Mouse (Mus musculus) liver, embryonic 16.5 days (tissue): Measurements from ENCODE around the gene Gm10271. TPM values are rescaled to one million over a fixed set of nuclear protein-coding genes. Genes with fewer than 3 reads are reported as not detected.

Experiments
- ATAC-seq: fragments of 200-750 bp; cut with Nextera tagmentation; 2 replicates; pipeline ENCODE4 v1.8.0; 2017; ENCODE audit warnings: low read depth, mild to moderate bottlenecking, moderate number of reproducible peaks, moderate library complexity
- H3K27ac ChIP-seq: fragments of 300-500 bp; sonication (generic); 2 replicates; pipeline ENCODE4 v1.5.1; 2014; ENCODE audit warnings: mild to moderate bottlenecking, low read length
- H3K27me3 ChIP-seq: fragments of 300-500 bp; sonication (generic); 2 replicates; pipeline ENCODE4 v1.6.1; 2014; ENCODE audit warnings: low read depth, low read length, mixed read lengths; ENCODE audit not compliant: control insufficient read depth, insufficient read depth
- H3K36me3 ChIP-seq: fragments of 300-500 bp; sonication (generic); 2 replicates; pipeline ENCODE4 v1.6.1; 2014; ENCODE audit warnings: mild to moderate bottlenecking; ENCODE audit not compliant: control insufficient read depth, insufficient read depth
- H3K4me1 ChIP-seq: fragments of 300-500 bp; sonication (generic); 2 replicates; pipeline ENCODE4 v1.6.1; 2014; ENCODE audit warnings: low read depth, low read length, mixed read lengths; ENCODE audit not compliant: control insufficient read depth
- H3K4me2 ChIP-seq: fragments of 300-500 bp; sonication (generic); 2 replicates; pipeline ENCODE4 v1.6.1; 2014; ENCODE audit warnings: low read depth, low read length, mixed read lengths
- H3K4me3 ChIP-seq: fragments of 300-500 bp; sonication (generic); 2 replicates; pipeline ENCODE4 v1.5.1; 2014; ENCODE audit warnings: low read depth, mild to moderate bottlenecking, low read length
- H3K9ac ChIP-seq: fragments of 300-500 bp; sonication (generic); 2 replicates; pipeline ENCODE4 v1.6.1; 2014; ENCODE audit warnings: low read depth, low read length
- H3K9me3 ChIP-seq: fragments of 300-500 bp; sonication (generic); replicated peaks from 2 replicates; pipeline ENCODE4 v1.6.1; 2016; ENCODE audit warnings: low read length; ENCODE audit not compliant: control insufficient read depth
- WGBS: fragments of 180-500 bp; shearing (Covaris S2); extraction: QIAGEN DNeasy Blood & Tissue Kit; methylation state at CpG from one replicate; pipeline ENCODE4 v1.1.7; 2014; ENCODE audit not compliant: insufficient replicate concordance; 5-methylcytosine and 5-hydroxymethylcytosine counted together
- polyA plus RNA-seq: library from polyadenylated mRNA; unstranded; fragments of >200 nt; fragmentation: Nextera tagmentation; extraction: Ambion mirVana; gene quantifications from 2 replicates; pipeline ENCODE4 v1.2.1, GENCODE M21; 2015

The Gm10271 gene
- polyA plus RNA-seq, 1 experiment from 2014 or later: not detected

DNA sequence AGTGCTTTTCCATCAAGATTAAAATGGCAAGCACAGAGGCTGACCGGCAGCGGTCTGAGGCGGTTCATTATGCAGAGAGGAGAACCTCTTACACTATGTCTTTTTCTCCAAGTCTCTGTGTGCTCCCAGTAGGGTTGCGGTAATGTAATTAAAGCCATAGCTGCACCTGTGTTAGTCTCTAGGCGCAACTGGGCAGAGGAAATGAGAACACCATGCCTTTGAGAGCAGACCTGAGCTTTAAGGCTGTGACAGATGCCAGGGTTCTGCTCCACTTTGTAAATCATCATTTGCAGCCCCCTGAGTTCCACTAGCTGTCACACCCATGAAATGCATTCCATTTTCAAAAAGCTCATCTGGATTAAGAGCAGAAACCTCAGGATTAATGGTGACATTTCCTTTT is 32.3 kb upstream of the Gm10271 start:
- Histone ChIP-seq H3K4me1 (no peaks in the 10 kb centered on the region), H3K36me3 (no peaks in the 10 kb centered on the region), H3K4me3 (no peak overlapping the region), H3K9ac (no peak overlapping the region), H3K9me3 (no peaks in the 10 kb centered on the region), H3K4me2 (no peak overlapping the region), H3K27ac (no peak overlapping the region), H3K27me3 (no peaks in the 10 kb centered on the region)
- 81% methylated on average over 5 of the region's 5 CpGs for WGBS
- ATAC-seq: no peak

- Histone ChIP-seq H3K4me1 (no peaks in the 10 kb centered on the region), H3K4me2 (no peak overlapping the region), H3K9ac (no peak overlapping the region), H3K27ac (no peak overlapping the region), H3K36me3 (no peaks in the 10 kb centered on the region), H3K9me3 (no peaks in the 10 kb centered on the region), H3K27me3 (no peaks in the 10 kb centered on the region), H3K4me3 (no peak overlapping the region)
- no peak for ATAC-seq
- WGBS: 58% methylated on average over 12 of the region's 12 CpGs
These were observed 28.6 kb upstream of the Gm10271 start for GRCm38 (mm10) chr10:117000975-117001374.

DNA sequence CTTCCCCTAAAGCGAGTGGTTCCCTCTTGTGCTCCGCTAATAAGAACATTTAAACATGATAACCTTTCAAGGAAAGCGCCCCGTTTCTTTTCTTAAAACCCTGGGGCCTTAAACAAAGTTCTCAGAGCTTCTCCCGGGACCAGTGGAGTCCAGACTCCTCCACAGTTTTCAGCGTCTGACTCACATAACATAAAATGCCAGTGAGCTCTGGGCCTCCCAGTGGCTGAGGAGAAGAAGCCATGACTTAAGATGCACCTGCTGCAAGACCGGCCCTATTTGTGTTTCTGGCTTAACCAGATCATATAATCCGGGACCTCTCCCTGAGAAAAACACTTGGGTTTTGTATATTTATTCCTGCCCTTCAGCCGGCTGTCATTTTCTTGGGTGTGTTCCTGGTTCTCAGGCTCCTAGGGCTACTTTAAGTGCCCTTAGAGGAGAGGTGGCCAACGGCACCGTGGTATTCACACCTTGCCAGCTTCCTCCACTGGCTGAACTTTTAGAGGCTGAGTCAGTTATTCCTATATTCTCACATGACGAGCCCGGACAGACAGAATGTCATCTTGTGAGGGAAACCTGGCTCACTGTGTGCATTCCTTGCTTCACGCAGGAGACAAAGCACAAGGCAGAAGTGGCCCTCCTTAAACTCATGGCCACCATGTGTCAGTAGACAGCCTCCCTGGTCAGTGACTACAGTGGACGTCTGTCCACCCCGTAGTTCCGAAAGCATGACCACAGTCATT is 26.5 kb upstream of the Gm10271 start:
- Histone ChIP-seq H3K9me3 (no peaks in the 10 kb centered on the region), H3K27me3 (no peaks in the 10 kb centered on the region), H3K4me3 (no peak overlapping the region), H3K27ac (no peak overlapping the region), H3K4me2 (no peak overlapping the region), H3K9ac (no peak overlapping the region), H3K36me3 (no peaks in the 10 kb centered on the region), H3K4me1 (no peaks in the 10 kb centered on the region)
- ATAC-seq: no peak
- WGBS: 70% methylated on average over 17 of the region's 17 CpGs

- no peaks in the 10 kb centered on the region for H3K9me3 ChIP-seq
- no peaks in the 10 kb centered on the region for H3K4me1 ChIP-seq
- H3K9ac ChIP-seq: no peak overlapping the region
- H3K4me3 ChIP-seq: no peak overlapping the region
- H3K4me2 ChIP-seq: no peak overlapping the region
- H3K27ac ChIP-seq: no peak overlapping the region
- ATAC-seq: no peak
- 17% methylated on average over 6 of the region's 6 CpGs for WGBS
- H3K27me3 ChIP-seq: no peaks in the 10 kb centered on the region
- H3K36me3 ChIP-seq: no peaks in the 10 kb centered on the region
These were observed 23.8 kb upstream of the Gm10271 start for GRCm38 (mm10) chr10:116996236-116996600.

- H3K9ac ChIP-seq: no peak overlapping the region
- H3K4me2 ChIP-seq: no peak overlapping the region
- H3K9me3 ChIP-seq: no peaks in the 10 kb centered on the region
- no peaks in the 10 kb centered on the region for H3K4me1 ChIP-seq
- WGBS: 36% methylated on average over 6 of the region's 6 CpGs
- H3K27ac ChIP-seq: no peak overlapping the region
- no peaks in the 10 kb centered on the region for H3K27me3 ChIP-seq
- ATAC-seq: no peak
- H3K4me3 ChIP-seq: no peak overlapping the region
- H3K36me3 ChIP-seq: no peaks in the 10 kb centered on the region
These were observed 23.3 kb upstream of the Gm10271 start for GRCm38 (mm10) chr10:116995584-116996235.

- Histone ChIP-seq H3K9me3 (no peaks in the 10 kb centered on the region), H3K36me3 (no peaks in the 10 kb centered on the region), H3K9ac (no peak overlapping the region), H3K4me3 (no peak overlapping the region), H3K4me1 (no peaks in the 10 kb centered on the region), H3K27ac (no peak overlapping the region), H3K27me3 (no peaks in the 10 kb centered on the region), H3K4me2 (no peak overlapping the region)
- WGBS: 59% methylated on average over 5 of the region's 5 CpGs
- ATAC-seq: no peak
These were observed 22.8 kb upstream of the Gm10271 start for GRCm38 (mm10) chr10:116995162-116995561.

DNA sequence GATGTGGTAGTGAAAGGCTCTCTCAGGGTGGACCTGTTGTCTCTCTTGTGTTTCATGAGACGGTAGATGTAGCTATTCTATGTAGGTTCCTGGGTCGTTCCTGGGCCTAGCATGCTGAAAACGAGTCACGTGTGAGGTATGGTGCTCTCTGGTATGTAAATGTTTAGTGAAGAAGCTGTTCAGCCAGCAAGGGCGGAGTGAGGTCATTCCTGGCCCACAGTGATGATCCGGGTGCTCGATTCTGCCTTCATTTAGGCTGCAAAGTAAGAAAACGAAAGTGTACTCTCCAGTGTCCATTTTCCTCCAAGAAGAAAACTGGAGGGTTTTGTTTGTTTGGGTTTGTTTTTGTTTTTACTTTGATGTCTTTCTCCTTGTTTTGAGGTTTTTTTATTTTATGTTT is 21.6 kb upstream of the Gm10271 start:
- Histone ChIP-seq H3K36me3 (no peaks in the 10 kb centered on the region), H3K4me1 (no peaks in the 10 kb centered on the region), H3K9me3 (no peaks in the 10 kb centered on the region), H3K9ac (no peak overlapping the region), H3K4me3 (no peak overlapping the region), H3K4me2 (no peak overlapping the region), H3K27ac (no peak overlapping the region), H3K27me3 (no peaks in the 10 kb centered on the region)
- no peak for ATAC-seq
- WGBS: 66% methylated on average over 8 of the region's 8 CpGs

GRCm38 (mm10) chr10:116986264-116987082 is 14.1 kb upstream of the Gm10271 start, which contains the start of gene Best3:
Gene Best3, plus strand, starts transcription at chr10:116986314.
- Histone ChIP-seq H3K4me2 (no peak within 1 kb of the TSS), H3K9me3 (no peaks in the 10 kb centered on the region)
- no peak for ATAC-seq

GRCm38 (mm10) chr10:116984836-116985235 is 12.4 kb upstream of the Gm10271 start:
- WGBS: 58% methylated on average over 12 of the region's 12 CpGs
- Histone ChIP-seq H3K4me3 (no peak overlapping the region), H3K4me2 (no peak overlapping the region), H3K9me3 (no peaks in the 10 kb centered on the region), H3K27me3 (no peaks in the 10 kb centered on the region), H3K27ac (no peak overlapping the region), H3K4me1 (no peaks in the 10 kb centered on the region), H3K9ac (no peak overlapping the region), H3K36me3 (no peaks in the 10 kb centered on the region)
- ATAC-seq: no peak

More at GRCm38 (mm10) chr10:116986264-116987082, 14.1 kb upstream of the Gm10271 start, which contains the start of gene Best3:
- Histone ChIP-seq H3K9ac (no peak within 1 kb of the TSS), H3K4me3 (no peak within 1 kb of the TSS), H3K4me1 (no peaks in the 10 kb centered on the region), H3K27ac (no peak within 1 kb of the TSS), H3K36me3 (no peaks in the 10 kb centered on the region), H3K27me3 (no peaks in the 10 kb centered on the region)
- 62% methylated on average over 21 of the region's 21 CpGs for WGBS
